Mouse (Mus musculus) embryo, embryonic 10 days (tissue): ENCODE measurements around the gene Rasgef1c.
A peak's percentile ranks its signal among the peaks of the same experiment; 100 is the strongest.

ENCODE experiments used
- DNase-seq: peaks from one replicate; pipeline ENCODE4 v3.0.0-alpha.2; 2015; ENCODE audit warnings: low spot score

Gene Rasgef1c

DNA sequence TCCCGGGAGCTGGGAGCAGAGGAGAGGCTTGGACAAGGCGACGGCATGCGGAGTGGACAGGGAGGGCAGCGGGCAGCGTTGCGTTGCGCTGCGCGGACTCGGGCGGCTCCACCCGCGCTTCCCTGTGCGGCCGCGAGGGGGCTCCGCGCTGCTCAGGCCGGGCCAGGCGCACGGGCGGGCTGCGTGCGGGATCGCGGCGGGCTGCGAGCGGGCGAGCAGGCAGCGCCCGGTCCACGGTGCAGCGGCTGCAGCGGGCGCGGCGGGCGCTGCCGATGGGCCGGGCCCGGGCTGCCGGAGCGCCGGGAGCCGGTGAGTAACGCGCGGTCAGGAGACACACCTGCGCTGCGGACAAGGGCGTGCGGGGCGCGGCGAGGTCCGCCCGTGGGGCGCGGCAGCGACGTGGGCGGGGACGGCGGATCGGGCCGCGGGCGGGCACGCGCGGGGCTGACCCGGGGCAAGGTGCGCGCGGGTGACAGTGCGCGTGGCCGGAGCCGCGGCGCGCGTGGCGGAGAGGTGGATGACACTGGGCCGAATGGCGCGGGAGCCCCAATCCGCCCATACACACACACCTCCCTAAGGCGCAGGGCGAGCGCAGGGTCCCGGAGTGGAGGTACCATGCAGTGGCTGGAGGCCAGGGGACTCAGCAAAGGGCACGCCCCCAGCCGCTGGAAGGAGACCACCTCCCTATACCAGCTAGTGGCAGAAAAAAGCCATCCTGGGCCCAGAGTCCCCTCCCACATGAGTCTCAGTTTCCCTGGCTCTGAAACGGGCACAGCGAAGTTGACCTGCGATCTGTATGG lies at the start of gene Rasgef1c:
Rasgef1c (plus strand) TSS at position 177 of the 800 bp plus-strand sequence.
- DNase-seq = peak; percentile 73

DNA sequence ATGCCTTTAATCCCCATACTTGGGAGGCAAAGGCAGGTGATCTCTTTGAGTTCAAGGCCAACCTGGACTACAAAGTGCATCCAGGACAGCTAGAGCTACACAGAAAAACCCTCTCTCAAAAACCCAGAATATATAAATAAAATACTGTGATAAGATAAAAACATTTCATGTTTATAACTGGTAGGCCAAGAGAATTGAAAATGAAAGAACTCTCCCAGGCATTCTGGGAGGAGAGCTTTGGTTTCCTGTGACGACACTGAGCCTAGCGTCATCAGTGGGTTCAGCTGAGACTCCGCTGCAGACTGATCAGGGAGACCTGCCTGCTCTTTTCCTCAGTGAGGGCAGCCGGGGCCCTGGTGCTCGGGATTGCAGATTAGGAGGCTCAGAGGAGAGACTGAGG lies 46.5 kb upstream of the Rasgef1c start:
- no peak for DNase-seq

DNA sequence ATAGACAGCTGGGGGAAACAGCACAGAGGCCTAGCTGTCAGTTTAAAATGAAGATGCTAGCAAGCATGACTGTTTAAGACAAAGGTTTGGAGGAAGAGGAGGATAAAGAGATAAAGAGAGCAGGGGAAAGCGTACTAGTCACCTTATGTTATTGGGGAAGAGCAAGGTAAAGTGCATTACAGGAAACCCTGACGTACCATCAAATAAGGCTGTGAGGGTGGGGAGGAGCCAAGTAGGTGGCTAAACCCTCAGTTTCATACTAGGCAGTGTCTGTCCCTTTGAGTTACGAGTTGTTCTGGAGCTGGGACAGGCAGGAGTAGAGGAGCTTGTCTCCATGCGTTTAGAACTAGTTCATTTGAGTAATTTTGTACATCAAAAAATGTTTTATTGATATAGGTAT lies 40.5 kb upstream of the Rasgef1c start:
- DNase-seq = no peak

GRCm38 (mm10) chr11:49863926-49864325 lies 37.7 kb upstream of the Rasgef1c start:
- DNase-seq = no peak

DNA sequence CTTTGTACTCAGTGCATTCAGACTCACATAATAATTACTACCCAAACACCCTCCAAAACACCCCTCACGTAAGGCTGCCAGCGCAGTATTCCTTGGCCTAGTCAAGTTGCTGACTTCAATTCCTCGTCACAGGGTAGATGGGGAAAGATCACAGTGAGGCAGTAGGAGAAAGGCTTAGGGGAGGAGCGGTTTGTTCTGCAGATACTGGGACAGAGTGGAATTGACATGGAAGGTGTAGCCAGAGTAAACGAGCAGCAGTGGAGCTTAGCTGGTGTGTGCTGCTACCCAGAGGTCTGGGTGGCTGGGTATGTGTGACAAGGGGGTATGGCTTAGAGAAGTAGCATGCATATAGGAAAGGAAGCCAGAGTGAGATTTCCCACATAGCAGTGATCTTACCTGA lies 34.3 kb upstream of the Rasgef1c start:
- no peak for DNase-seq

GRCm38 (mm10) chr11:49869762-49870161 lies 31.9 kb upstream of the Rasgef1c start:
- peak; percentile 79 for DNase-seq

DNA sequence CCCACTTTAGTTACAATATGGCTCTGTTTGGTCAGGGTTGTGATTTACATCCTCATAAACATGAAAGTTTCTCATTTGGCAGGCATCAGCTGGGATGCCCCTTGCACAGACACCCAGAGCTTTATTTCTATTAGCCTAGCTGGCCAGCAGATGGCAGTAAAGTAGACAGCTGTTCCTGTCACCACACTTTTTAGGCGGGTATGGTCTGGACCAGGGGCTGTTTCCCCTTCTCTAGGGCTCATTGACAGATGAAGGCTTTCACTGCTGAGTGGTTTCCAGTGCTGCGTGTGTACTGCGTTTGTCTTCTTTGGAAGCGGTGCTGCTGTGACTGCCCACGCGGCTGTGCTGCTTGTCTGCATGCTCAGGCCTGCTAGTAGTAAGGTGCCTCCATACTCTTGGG lies 29.7 kb upstream of the Rasgef1c start:
- peak; percentile 76 for DNase-seq

GRCm38 (mm10) chr11:49872779-49873178 lies 28.9 kb upstream of the Rasgef1c start:
- no peak for DNase-seq

- DNase-seq = no peak
Measured at GRCm38 (mm10) chr11:49876948-49877817, 24.5 kb upstream of the Rasgef1c start.

- DNase-seq = no peak
Measured at GRCm38 (mm10) chr11:49879950-49880642, 21.5 kb upstream of the Rasgef1c start.

- no peak for DNase-seq
Measured at GRCm38 (mm10) chr11:49883394-49883793, 18.2 kb upstream of the Rasgef1c start.

GRCm38 (mm10) chr11:49888469-49888868 lies 13.2 kb upstream of the Rasgef1c start:
- no peak for DNase-seq

GRCm38 (mm10) chr11:49891993-49892392 lies 9.6 kb upstream of the Rasgef1c start:
- no peak for DNase-seq

- DNase-seq = no peak
Measured at GRCm38 (mm10) chr11:49893806-49894205, 7.8 kb upstream of the Rasgef1c start.

DNA sequence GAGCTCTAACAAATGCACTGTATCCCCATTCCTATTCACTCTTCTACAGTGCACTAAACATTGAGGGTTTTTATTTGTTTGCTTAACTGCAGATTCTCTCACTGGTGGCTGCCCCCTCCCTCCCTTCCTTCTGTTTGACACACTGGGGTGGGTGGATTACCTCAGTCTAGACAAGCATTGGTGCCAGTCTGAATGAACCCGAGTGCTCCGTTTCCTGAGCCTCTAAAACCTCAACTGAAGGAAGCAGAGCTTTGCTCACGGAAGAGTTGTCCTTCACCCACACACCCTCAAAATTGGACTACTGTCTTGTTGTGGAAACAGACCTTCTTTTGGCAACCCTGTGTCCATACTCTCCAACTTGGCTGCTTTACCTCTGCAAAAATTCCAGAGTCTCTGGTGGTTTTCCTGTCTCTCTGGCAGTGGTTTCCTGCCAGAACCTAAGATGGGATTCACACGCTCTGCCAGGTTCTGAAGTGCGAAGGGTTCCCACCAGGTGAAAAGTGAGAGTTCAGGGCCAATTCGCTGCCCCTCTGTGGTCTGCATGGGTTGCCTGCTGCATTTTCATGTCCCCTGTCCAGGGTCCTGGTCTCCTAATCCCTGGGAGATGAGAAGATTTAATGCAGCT lies 5.6 kb upstream of the Rasgef1c start:
- DNase-seq = no peak

DNA sequence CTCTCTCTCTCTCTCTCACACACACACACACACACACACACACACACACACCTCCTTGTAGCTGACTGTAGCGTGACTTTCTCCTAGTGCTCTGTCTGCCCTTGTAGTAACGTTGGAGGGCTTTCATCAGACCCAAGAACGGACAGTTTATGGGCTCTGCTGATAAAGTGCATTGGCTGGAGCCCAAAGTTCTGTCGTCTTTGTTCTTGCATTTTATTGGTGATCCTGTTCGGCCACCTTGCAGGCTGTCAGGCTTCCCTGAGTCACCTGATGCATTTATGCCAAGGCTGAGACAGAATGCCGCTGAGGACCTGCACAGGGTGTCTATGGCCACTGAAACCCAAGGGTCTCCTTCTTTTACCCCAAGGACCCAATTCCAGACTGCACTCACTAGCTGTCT lies 1.6 kb upstream of the Rasgef1c start:
- DNase-seq = no peak

- DNase-seq = peak; percentile 23
Measured at GRCm38 (mm10) chr11:49900962-49901658, 525 bp upstream of the Rasgef1c start.

- peak; percentile 79 for DNase-seq
Measured at GRCm38 (mm10) chr11:49903333-49903732, 1.7 kb downstream of the Rasgef1c start.

GRCm38 (mm10) chr11:49918521-49919180 lies 17.0 kb downstream of the Rasgef1c start:
- DNase-seq = no peak

- no peak for DNase-seq
Measured at GRCm38 (mm10) chr11:49919304-49919703, 17.7 kb downstream of the Rasgef1c start.

DNA sequence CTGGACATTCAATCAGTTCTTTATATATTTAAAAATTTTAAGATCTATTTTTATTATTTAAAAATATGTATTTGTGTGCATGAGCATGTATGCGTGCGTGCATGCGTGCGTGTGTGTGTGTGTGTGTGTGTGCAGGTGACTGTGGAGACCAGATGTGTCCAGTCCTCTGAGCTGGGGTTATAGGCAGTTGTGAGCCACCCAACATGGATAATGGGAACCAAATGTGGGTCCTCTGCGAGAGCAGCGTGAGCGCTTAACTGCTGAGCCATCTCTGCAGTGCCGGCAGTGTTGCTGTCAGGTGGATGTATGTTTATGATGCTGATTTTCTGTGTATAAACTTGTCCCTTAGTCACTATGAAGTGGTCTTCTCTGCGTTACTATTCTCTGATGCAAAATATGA lies 21.9 kb downstream of the Rasgef1c start:
- no peak for DNase-seq
